Comparison of ENCODE assay signal across 12 mouse cellular contexts in genomic region chr2:158167496-158168205, GRCm38 (mm10). TPM values are rescaled to one million over a fixed set of nuclear protein-coding genes. Genes with fewer than 3 reads are reported as not detected.
A peak's percentile ranks its signal among the peaks of the same experiment; 100 is the strongest.
DNase-seq lines count a peak whose midpoint lies in the region; ATAC-seq and TF ChIP-seq lines count a peak whose summit lies in the region.
"Had no signal": no experiment of that assay in that cellular context is flagged by ENCODE, and none has a peak within 500 bp of the region (broad histone marks: within the 10 kb centered on the region; RNA-seq: fewer than 3 reads in every experiment).

No protein-coding gene starts in this region.

- ATAC-seq in liver, postnatal 0 days, result no peak
- no peak for ATAC-seq in liver, embryonic 11.5 days (replicated peaks; ENCODE audit: low FRiP score)
- peak; percentile 54 for ATAC-seq in granulocyte monocyte progenitor cell, adult 5-6 weeks (replicated peaks; ENCODE audit: poor library complexity, severe bottlenecking)
- ATAC-seq in midbrain, embryonic 16.5 days, result no peak

- H3K4me2 ChIP-seq in liver, postnatal 0 days (ENCODE audit: low read depth, low read length), result no peak overlapping the region
- no peak overlapping the region for H3K4me2 ChIP-seq in liver, embryonic 11.5 days
- H3K4me2 ChIP-seq in midbrain, embryonic 16.5 days (ENCODE audit: low read length), result no peak overlapping the region

- TF ChIP-seq EP300 in liver, postnatal 0 days (IDR thresholded peaks at IDR 0.05; ENCODE audit: low read depth), result no peak

- no peak overlapping the region for H3K4me3 ChIP-seq in gastrocnemius, adult 2 months
- H3K4me3 ChIP-seq in liver, postnatal 0 days (ENCODE audit: low read depth, low read length), result no peak overlapping the region
- H3K4me3 ChIP-seq in liver, embryonic 11.5 days (ENCODE audit: low read depth, low read length), result no peak overlapping the region
- H3K4me3 ChIP-seq in C2C12 (ENCODE audit: insufficient read depth, poor library complexity, severe bottlenecking), result no peak overlapping the region
- no peak overlapping the region for H3K4me3 ChIP-seq in hindbrain, embryonic 10.5 days
- no peak overlapping the region for H3K4me3 ChIP-seq in midbrain, embryonic 16.5 days (ENCODE audit: low read depth, low read length)
- H3K4me3 ChIP-seq: midbrain, embryonic 10.5 days had no signal

- peaks cover 44% of the 10 kb centered on the region for H3K4me1 ChIP-seq in liver, postnatal 0 days (ENCODE audit: insufficient read depth)
- peaks cover 10% of the 10 kb centered on the region for H3K4me1 ChIP-seq in liver, embryonic 11.5 days (replicated peaks; ENCODE audit: control insufficient read depth, insufficient read depth, low read length)
- peaks cover 10% of the 10 kb centered on the region; the same call in 1 of the 2 replicates for H3K4me1 ChIP-seq in hindbrain, embryonic 10.5 days (replicated peaks)
- H3K4me1 ChIP-seq in midbrain, embryonic 16.5 days (ENCODE audit: control insufficient read depth, insufficient read depth, low read length), result no peaks in the 10 kb centered on the region

- intact Hi-C loops in gastrocnemius, adult 2 months (cut with DNase I), result no loop called here

- H3K9ac ChIP-seq in liver, postnatal 0 days (replicated peaks), result no peak overlapping the region
- no peak overlapping the region for H3K9ac ChIP-seq in liver, embryonic 11.5 days (ENCODE audit: low read depth, low read length)
- no peak overlapping the region for H3K9ac ChIP-seq in midbrain, embryonic 16.5 days (ENCODE audit: low read depth, low read length)
- H3K9ac ChIP-seq: liver, embryonic 14.5 days had no signal

- H3K27ac ChIP-seq in gastrocnemius, adult 2 months, result no peak overlapping the region
- peak overlapping the region; percentile 77 for H3K27ac ChIP-seq in liver, postnatal 0 days (ENCODE audit: low read depth)
- H3K27ac ChIP-seq in liver, embryonic 11.5 days (ENCODE audit: low read depth, low read length), result no peak overlapping the region
- no peak overlapping the region for H3K27ac ChIP-seq in hindbrain, embryonic 10.5 days
- no peak overlapping the region for H3K27ac ChIP-seq in midbrain, embryonic 16.5 days (ENCODE audit: low read length)
- H3K27ac ChIP-seq: liver, embryonic 14.5 days; midbrain, embryonic 10.5 days had no signal

- H3K79me3 ChIP-seq in C2C12 (ENCODE audit: low read depth), result no peaks in the 10 kb centered on the region

- no peak overlapping the region for H3ac ChIP-seq in C2C12 (ENCODE audit: control insufficient read depth, insufficient read length, low read depth)

- peak; percentile 8 for DNase-seq in gastrocnemius, adult 2 months
- DNase-seq in gastrocnemius, adult 8-10 months (ENCODE audit: low spot score in 2 of 2), result no peak
- no peak for DNase-seq in liver, postnatal 0 days
- no peak for DNase-seq in liver, embryonic 11.5 days (ENCODE audit: low spot score)
- DNase-seq in hindbrain, embryonic 10.5 days (ENCODE audit: low spot score), result no peak
- DNase-seq: cerebellum, postnatal 14 days; thymus, postnatal 36 days had no signal

- WGBS in liver, postnatal 0 days (ENCODE audit: insufficient replicate concordance), result 54% methylated on average over 9 of the region's 9 CpGs
- 58% methylated on average over 9 of the region's 9 CpGs for WGBS in liver, embryonic 11.5 days
- WGBS in hindbrain, embryonic 10.5 days, result 83% methylated on average over 9 of the region's 9 CpGs
- WGBS in midbrain, embryonic 16.5 days, result 76% methylated on average over 9 of the region's 9 CpGs

- H3K9me3 ChIP-seq in liver, postnatal 0 days (ENCODE audit: low read length), result no peaks in the 10 kb centered on the region
- H3K9me3 ChIP-seq in liver, embryonic 11.5 days (ENCODE audit: control insufficient read depth, low read length), result no peaks in the 10 kb centered on the region
- H3K9me3 ChIP-seq in hindbrain, embryonic 10.5 days, result no peaks in the 10 kb centered on the region; the same call in 1 of the 2 replicates
- H3K9me3 ChIP-seq in midbrain, embryonic 16.5 days (replicated peaks; ENCODE audit: control insufficient read depth, low read length, poor library complexity, severe bottlenecking), result no peaks in the 10 kb centered on the region
- H3K9me3 ChIP-seq: midbrain, embryonic 10.5 days had no signal

- H3K79me2 ChIP-seq in C2C12 (ENCODE audit: control insufficient read depth, insufficient read depth), result no peaks in the 10 kb centered on the region

- no peaks in the 10 kb centered on the region for H3K27me3 ChIP-seq in liver, postnatal 0 days (ENCODE audit: insufficient read depth, low read length)
- H3K27me3 ChIP-seq in liver, embryonic 11.5 days (replicated peaks; ENCODE audit: control insufficient read depth, insufficient read depth, low read length), result no peaks in the 10 kb centered on the region
- H3K27me3 ChIP-seq in C2C12 (ENCODE audit: control insufficient read depth, insufficient read depth, insufficient read length), result no peaks in the 10 kb centered on the region
- H3K27me3 ChIP-seq in hindbrain, embryonic 10.5 days (ENCODE audit: insufficient read depth, poor library complexity, severe bottlenecking), result no peaks in the 10 kb centered on the region
- H3K27me3 ChIP-seq in midbrain, embryonic 16.5 days (ENCODE audit: control insufficient read depth, insufficient read depth, low read depth, low read length), result no peaks in the 10 kb centered on the region

- no peaks in the 10 kb centered on the region for H3K36me3 ChIP-seq in liver, postnatal 0 days (replicated peaks; ENCODE audit: insufficient read depth, low read length)
- H3K36me3 ChIP-seq in liver, embryonic 11.5 days (ENCODE audit: control insufficient read depth, insufficient read depth, low read length), result no peaks in the 10 kb centered on the region
- no peaks in the 10 kb centered on the region for H3K36me3 ChIP-seq in C2C12 (ENCODE audit: control insufficient read depth, insufficient read depth)
- no peaks in the 10 kb centered on the region for H3K36me3 ChIP-seq in hindbrain, embryonic 10.5 days
- H3K36me3 ChIP-seq in midbrain, embryonic 16.5 days (ENCODE audit: control insufficient read depth, insufficient read depth, low read length), result no peaks in the 10 kb centered on the region
- H3K36me3 ChIP-seq: midbrain, embryonic 10.5 days had no signal

- no peak for TF ChIP-seq CTCF in gastrocnemius, adult 2 months (IDR thresholded peaks at IDR 0.05)
- TF ChIP-seq CTCF in liver, postnatal 0 days (IDR thresholded peaks at IDR 0.05; ENCODE audit: low read depth), result no peak
- no peak for TF ChIP-seq CTCF in C2C12 (IDR thresholded peaks at IDR 0.05; ENCODE audit: control insufficient read depth, insufficient read depth, insufficient read length)

TF ChIP-seq in C2C12, 6 proteins besides CTCF, POLR2A, EP300 and RAD21:
- peak; percentile 78 for TF ChIP-seq FOSL1 (IDR thresholded peaks at IDR 0.05; ENCODE audit: insufficient read depth, low read length, poor library complexity, severe bottlenecking)
- TF ChIP-seq MAX (IDR thresholded peaks at IDR 0.05), result no peak
- no peak for TF ChIP-seq MYOG (IDR thresholded peaks at IDR 0.05; ENCODE audit: control insufficient read depth, extremely low read depth, insufficient read length)
- no peak for TF ChIP-seq MYOD1 (IDR thresholded peaks at IDR 0.05; ENCODE audit: control insufficient read depth, insufficient read length, low read depth)
- TF ChIP-seq CEBPB (IDR thresholded peaks at IDR 0.05; ENCODE audit: low read depth), result no peak
- TF ChIP-seq USF1 (IDR thresholded peaks at IDR 0.05; ENCODE audit: low read depth), result peak; percentile 91

RNA-seq across cellular contexts. Expression of gene Tgm2, which starts 21.4 kb away (rescaled TPM):
- 10 to 100 TPM; 44.2 to 55.4 TPM for total RNA-seq in gastrocnemius, adult 2 months (2021)
- total RNA-seq in gastrocnemius, adult 8-10 months (2022), result 10 to 100 TPM; 27.0 to 55.7 (median 39.4) TPM
- polyA plus RNA-seq in liver, postnatal 0 days (2015; fragmentation: Nextera tagmentation; extraction: Ambion mirVana), result 44.4 and 59.7 TPM in 2 replicates
- polyA plus RNA-seq in liver, embryonic 11.5 days (2014; fragmentation: Nextera tagmentation; extraction: Ambion mirVana), result 49.5 and 49.7 TPM in 2 replicates
- 1.1 TPM for polyA plus RNA-seq in C2C12 (2012; fragmentation: generic; extraction: Trizol)
- not detected in 2 replicates for total RNA-seq in granulocyte monocyte progenitor cell, adult 5-6 weeks (2014; fragmentation: Nextera tagmentation)
- total RNA-seq in granulocyte monocyte progenitor cell, adult 5-6 weeks (2017), result 0.04 and 0.21 TPM in 2 replicates
- 7.5 and 10.2 TPM in 2 replicates for polyA plus RNA-seq in hindbrain, embryonic 10.5 days (2016; fragmentation: Nextera tagmentation; extraction: Ambion mirVana)
- 7.0 and 7.1 TPM in 2 replicates for polyA plus RNA-seq in midbrain, embryonic 16.5 days (2015; fragmentation: Nextera tagmentation; extraction: Ambion mirVana)
